Mouse (Mus musculus) embryonic fibroblast, embryonic 13.5 days (primary cell): Measurements from ENCODE around the gene Zswim8.

ENCODE experiments used
- CTCF ChIP-seq: IDR thresholded peaks from 2 replicates; pipeline ENCODE4 v1.5.1; 2011; ENCODE audit warnings: mild to moderate bottlenecking, control low read depth, low read length, moderate library complexity, borderline replicate concordance; ENCODE audit not compliant: insufficient read depth
- POLR2A ChIP-seq: IDR thresholded peaks from 2 replicates; pipeline ENCODE4 v1.6.1; 2011; ENCODE audit warnings: low read depth, mild to moderate bottlenecking, control low read depth, low read length, moderate library complexity

DNA sequence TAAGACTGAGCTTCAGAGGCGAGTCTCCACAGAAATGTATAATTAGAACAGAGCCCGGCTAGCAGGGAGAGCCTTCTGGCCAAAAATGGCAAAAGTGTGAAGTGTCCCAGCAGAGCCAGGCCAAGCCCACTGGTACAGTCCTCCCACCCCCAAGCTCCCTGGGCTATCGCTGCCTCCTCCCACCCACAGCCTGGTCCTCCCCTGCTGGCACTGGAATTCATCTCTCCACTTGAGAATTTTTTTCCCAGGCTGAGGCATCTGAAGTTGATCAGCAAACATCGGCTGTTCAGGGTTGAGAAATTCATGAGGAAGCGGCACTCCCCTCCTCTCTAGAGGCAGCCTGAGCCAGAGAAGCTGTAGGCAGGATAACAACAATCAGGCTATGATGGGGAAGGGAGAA lies 61.2 kb downstream of the Zswim8 start:
- no peak for TF ChIP-seq CTCF
- no peak for TF ChIP-seq POLR2A
